Mouse (Mus musculus): Measurements from ENCODE around the gene Adamts16.

GRCm38 (mm10) chr13:70698812-70699387, 142.7 kb downstream of the Adamts16 start:
- no peak for TF ChIP-seq CTCF (IDR thresholded peaks at IDR 0.05; ENCODE audit: borderline replicate concordance, insufficient read depth, low read length)
- no peak for TF ChIP-seq POLR2A (IDR thresholded peaks at IDR 0.05; ENCODE audit: low read depth, low read length)

All from embryonic fibroblast, embryonic 13.5 days (primary cell).